Mouse (Mus musculus): Measurements from ENCODE around the gene Stox2.

Stox2 gene

DNA sequence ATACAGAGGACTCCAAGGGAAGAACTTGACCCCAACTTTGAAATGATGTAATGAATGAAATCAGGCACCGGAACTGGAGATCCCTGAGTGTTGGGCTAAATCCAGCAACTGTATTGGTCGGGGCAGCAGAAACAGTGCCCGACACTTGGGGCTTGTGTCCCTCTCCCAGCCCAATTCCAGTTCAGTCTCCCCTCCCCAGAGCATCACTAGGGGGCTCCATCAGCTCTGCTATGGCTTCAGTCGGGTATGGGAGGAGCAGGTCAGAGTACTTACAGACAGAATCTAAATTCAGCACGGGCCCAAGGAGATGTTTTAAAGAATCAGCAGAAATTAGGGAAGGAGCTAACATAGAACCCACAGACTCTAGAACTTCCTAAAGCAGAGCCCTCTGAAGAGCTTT lies 240.7 kb downstream of the Stox2 start:
- CTCF ChIA-PET, result interaction anchor here (0.8 to 3.7 kb wide), 13 partner anchors 19 to 191 kb away, joined by 3 to 54 read pairs (median 3); no protein-coding TSS in a partner anchor

DNA sequence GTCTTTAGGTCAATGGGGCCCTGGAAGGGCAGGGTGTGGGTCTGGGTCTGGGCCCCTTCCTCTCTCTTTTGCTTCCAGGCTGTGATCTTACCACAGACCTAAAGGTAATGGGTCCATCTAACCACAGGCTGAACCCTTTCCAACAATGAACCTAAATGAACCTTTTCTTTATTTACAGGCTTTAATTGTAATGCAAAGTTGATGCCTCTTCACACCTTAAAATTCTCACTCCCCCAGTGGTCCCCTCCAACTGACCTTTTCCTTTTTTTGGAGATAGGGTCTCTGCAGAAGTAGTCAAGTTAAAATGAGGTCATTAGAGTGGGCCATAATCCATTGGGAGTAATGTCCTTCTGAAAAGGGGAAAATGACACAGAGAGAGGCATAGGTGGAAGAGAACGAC lies 249.8 kb downstream of the Stox2 start:
- POLR2A ChIA-PET, result no interaction called here

More for the DNA sequence above, 240.7 kb downstream of the Stox2 start:
- POLR2A ChIA-PET, result interaction anchor here in 3 of 4 experiments (0.6 to 2.0 kb wide), 11 partner anchors 13 to 173 kb away, joined by 3 to 14 read pairs (median 4); no protein-coding TSS in a partner anchor

DNA sequence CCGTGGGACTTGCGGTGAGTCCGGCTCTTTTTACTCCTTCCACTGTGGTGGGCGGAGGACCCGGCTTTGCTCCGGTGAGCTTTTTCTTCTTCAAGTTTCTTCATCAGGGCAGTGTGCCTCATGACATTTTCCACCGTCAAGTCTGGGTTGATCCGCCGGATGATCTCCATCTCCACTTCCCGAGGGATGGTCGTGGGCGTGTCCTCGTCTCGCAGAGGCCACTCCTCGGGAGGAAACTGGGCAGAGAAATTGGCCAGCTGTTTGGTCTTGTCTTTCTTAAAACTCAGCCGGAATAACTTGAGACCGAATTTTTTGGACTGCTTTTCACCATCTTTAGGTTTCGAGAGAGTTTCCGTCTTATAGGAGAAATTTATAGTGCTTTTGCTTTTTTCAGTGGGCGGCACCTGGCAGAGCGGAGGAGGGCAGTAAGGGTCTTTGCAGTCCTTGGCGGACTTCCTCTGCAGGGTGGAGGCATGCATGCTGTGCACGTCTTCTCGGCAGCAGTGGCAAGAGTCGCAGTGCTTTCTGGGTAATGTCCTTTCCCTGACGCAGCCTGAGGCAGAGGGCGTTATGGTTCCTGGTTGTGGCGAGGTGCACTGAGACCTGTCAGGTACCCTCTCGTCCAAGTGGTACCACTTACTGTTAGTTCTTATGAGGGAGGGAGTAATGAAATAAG lies 252.7 kb downstream of the Stox2 start:
- ChIA-PET CTCF (no interaction called here), POLR2A (interaction anchor here in 2 of 4 experiments (1.2 to 1.3 kb wide), 2 partner anchors 131 to 143 kb away, joined by 3 to 6 read pairs; no protein-coding TSS in a partner anchor)

More for the DNA sequence above, 249.8 kb downstream of the Stox2 start:
- CTCF ChIA-PET, result interaction anchor here in 1 of 4 experiments (0.6 kb wide), 1 partner anchor 227 kb away, joined by 8 read pairs; no protein-coding TSS in a partner anchor

DNA sequence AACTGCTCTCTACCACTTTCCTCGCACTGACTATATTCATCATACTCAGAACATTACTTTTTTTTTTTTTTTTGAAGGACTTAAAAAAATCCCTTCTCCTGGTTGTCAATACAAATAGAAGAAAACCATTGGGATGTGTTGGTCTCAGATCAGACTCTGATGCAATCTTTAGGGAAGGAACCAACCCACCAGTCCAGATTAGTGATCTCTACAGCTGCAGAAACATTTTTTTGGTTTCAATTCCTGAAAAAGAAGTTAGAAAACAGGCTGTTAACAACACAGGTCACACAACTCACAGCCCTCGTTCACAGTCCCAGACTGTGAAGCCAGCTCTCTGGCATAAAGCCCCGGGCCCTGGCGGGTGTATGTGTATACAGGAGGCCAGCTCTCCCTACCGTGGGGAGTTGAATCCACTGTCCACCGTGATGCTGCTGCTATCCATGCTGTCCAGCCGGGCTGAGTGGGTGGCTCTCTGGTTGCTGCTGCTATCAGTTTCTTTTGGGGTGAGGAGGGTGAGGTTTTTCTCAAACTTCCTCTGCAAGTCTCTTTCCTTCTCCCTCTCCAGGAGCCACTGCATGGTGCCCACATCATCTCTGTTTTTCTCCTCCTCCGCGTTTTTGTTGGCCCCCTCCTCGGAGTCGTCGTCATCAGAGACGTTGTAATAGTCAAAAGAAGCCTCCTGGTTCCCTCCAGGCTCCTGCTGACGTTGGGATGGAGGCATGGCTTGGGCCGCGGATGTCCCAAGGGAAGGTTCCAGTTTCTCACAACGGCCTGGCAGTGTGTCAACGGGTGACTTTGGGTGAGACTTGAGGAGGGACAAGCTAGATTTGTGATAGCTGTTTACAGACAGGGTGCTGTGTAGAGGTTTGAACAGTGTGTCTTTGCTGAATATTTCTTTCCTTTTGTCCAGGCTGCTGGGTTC lies 254.5 kb downstream of the Stox2 start:
- ChIA-PET POLR2A (interaction anchor here in 1 of 4 experiments (0.9 kb wide), 1 partner anchor 147 kb away, joined by 3 read pairs; no protein-coding TSS in a partner anchor), CTCF (interaction anchor here in 2 of 4 experiments (0.7 to 1.5 kb wide), 2 partner anchors 15 to 180 kb away, joined by 3 to 4 read pairs; no protein-coding TSS in a partner anchor)

DNA sequence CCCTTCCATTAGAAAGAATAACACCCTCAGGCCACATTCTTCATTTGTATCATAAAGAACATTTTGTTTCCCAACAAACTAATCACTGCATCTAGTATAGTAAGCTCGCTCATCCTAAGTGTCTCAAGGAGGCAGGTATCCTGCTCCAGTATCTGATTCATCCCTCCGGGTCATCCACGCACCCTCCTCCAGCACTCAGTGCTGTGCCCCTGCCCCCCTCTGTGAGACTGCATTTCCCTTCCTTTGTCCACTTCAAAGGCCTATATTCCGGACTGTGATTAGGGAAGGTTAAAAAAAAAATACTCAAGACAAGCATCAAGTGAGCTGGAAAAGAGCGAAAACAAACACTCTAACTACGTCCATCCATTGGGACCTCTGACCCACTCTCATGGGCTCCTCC lies 260.8 kb downstream of the Stox2 start:
- CTCF ChIA-PET, result interaction anchor here in 1 of 4 experiments (0.5 to 0.6 kb wide), 2 partner anchors 76 to 755 kb away, joined by 4 read pairs; no protein-coding TSS in a partner anchor
- POLR2A ChIA-PET, result interaction anchor here in 1 of 4 experiments (0.8 to 1.3 kb wide), 2 partner anchors 8 to 13 kb away, joined by 3 read pairs; no protein-coding TSS in a partner anchor

DNA sequence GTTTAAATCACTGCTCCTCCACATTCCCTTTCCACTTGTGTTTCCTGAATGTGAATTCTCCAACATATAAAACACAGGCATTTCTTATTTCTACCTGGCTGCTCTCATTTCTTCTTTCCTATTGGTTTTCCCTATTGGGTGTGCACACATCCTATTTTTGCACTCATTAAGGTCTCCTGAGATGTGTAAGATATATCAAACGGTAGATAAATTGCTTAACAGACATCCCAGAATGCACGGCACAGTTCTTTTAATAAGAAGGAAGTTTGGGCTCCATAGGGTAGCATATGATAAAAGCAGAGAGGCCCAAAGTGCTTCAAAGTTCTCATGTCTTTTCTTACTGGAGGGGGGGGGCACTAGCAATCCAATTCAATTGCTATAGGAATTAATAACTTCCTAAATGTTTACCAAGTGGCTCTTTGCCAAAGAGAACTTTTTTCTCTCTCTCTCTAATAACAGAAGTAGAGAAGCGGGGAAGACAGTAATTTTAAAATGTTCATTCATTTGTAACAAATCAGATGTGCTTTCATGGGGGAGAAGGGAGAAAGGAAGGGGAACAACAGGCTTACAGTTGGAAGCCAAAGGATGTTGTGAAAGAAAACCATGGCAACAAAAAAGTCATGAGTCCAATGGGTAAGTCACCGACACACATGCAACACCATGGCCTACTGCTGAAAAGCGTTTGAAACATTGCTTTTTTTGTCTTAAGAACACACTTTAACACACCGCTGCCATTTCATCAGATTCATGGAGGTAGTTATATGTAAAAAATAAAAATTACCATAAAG lies 263.2 kb downstream of the Stox2 start:
- ChIA-PET CTCF (no interaction called here), POLR2A (no interaction called here)

DNA sequence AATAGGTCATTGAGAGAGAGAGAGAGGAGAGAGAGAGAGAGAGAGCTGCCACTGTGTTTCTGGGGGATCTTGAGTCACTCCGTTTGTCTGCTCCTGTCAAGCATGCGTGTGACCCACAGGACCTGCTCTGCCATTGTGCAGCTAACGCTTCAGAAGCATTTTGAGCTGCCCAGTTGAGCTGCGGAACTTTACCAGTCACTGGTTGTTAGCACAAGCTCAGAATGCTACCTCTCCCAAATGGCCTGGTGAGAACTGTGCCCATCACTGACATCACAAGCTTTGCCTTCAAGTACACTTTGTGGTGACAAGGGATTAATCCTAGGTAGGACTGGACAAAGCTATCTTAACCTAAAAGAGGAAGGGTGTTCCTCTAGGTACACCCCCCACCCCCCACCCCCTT lies 263.9 kb downstream of the Stox2 start:
- ChIA-PET POLR2A (no interaction called here), CTCF (interaction anchor here in 1 of 4 experiments (0.6 kb wide), 1 partner anchor 213 kb away, joined by 3 read pairs; no protein-coding TSS in a partner anchor)

DNA sequence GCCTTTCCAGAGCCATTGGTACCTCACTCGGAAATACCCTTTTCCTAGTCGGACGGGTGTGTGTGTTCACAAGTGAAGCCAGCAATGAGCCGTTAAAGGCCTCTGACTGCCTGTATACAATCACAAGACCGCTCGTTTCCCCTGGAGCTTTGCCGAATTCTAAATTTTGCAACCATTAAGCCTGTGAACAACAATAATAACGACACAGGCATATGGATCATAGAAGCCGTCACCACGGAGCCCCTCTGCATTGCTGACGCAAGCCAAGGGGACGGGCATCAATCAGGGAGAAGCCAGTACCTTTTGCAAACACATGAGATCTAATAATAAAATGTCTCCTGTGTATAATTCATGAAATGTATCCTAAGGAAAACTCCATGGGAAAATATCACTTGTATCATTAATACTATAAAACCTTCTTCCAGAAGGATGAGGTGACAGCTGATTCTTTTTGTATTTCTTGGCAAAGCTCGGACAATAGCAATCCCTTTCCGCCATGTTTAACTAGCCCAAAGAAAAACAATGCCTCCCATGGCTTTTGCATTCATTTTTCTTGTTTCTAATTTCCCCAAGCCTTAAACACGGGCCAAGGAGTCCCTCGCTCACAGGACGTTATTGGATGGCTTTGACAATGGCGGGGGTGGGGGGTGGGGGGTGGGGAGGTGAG lies 265.0 kb downstream of the Stox2 start:
- CTCF ChIA-PET, result interaction anchor here in 1 of 4 experiments (0.6 kb wide), 1 partner anchor 212 kb away, joined by 4 read pairs; no protein-coding TSS in a partner anchor

DNA sequence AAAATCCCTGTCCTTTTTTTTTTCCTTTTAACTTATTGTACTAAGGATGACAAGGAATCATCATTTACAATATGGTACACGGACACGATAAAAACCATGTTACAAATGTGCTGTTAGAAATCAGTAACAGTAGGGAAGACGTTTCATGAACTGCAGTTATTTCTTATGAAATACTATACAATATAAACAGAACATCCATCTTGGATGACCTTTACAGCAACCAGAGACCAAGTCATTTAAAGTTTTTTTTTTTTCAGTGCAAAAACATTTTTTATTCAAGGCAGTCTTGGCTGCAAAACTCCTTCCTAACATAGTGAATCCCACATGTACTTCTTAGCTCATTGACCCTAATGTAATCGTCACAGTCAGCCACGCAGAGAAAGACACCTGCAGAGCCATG lies 266.0 kb downstream of the Stox2 start:
- ChIA-PET POLR2A (interaction anchor here in 1 of 4 experiments (0.6 kb wide), 1 partner anchor 53 kb away, joined by 3 read pairs; no protein-coding TSS in a partner anchor), CTCF (no interaction called here)

More for the DNA sequence above, 265.0 kb downstream of the Stox2 start:
- POLR2A ChIA-PET, result interaction anchor here in 1 of 4 experiments (0.5 kb wide), 1 partner anchor 960 kb away, joined by 3 read pairs; no protein-coding TSS in a partner anchor

DNA sequence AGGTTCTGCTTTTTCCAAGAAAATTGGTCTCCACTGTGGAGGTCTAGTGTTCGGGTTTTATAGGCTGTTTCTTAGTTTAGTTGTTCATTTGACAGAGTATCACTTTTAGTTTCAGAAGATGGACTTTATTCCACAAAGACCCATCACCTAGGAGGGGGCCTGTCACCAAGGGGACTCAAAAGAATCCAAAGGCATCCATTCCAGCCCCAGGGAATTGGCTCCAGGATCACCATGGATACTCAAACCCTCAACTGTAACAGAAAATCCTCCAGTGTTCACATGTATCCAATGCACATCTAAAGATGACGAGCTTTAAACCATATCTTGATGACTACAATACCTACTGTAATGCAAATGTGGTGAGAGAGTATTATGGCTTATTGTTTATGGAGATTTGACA lies 267.4 kb downstream of the Stox2 start:
- CTCF ChIA-PET, result interaction anchor here in 1 of 4 experiments (0.6 kb wide), 1 partner anchor 210 kb away, joined by 3 read pairs; no protein-coding TSS in a partner anchor

DNA sequence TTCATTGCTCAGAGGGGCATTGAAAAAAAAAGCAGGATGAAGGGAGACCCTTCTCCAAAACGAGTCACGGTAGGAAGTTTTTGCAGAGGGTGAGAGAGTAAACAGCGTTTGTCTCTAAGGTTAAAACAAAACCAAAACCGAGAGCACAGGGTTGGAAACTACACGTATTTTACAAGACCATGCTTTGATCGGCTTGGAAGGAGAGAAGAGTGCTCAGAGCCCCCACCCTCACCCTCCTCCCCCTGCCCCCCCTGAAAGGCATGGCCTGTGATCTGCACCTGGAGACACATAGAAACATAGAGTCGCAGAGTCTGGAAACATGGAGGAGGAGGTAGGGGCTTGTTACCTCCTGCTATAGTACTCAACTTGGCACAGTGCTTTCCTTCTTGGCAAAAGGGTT lies 272.3 kb downstream of the Stox2 start:
- ChIA-PET CTCF (interaction anchor here in 1 of 4 experiments (1.4 kb wide), 1 partner anchor 198 kb away, joined by 4 read pairs; no protein-coding TSS in a partner anchor), POLR2A (interaction anchor here in 1 of 4 experiments (0.6 kb wide), 1 partner anchor 532 kb away, joined by 3 read pairs; no protein-coding TSS in a partner anchor)

More for the DNA sequence above, 267.4 kb downstream of the Stox2 start:
- POLR2A ChIA-PET, result no interaction called here

DNA sequence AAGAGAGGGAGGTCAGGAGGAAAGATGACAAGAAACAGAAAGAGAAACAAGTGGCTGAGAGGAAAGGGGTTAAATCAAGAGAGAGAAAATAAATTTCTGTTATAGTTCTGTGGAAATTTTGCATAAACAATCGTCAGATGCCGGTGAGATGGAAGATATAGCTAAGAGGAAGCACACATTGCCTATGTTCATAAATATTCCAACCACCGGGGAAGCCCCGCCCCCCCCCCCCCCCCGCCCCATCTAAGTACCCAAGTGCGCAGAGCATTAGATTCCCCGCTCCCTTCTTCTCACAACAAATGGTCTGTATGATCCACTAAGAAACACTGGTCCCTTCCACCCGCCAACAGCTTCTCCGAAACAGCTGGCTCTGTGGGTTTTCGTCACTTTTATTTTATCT lies 273.3 kb downstream of the Stox2 start:
- POLR2A ChIA-PET, result interaction anchor here in 2 of 4 experiments (0.6 to 1.1 kb wide), 5 partner anchors 13 to 166 kb away, joined by 3 read pairs; no protein-coding TSS in a partner anchor
- CTCF ChIA-PET, result interaction anchor here in 2 of 4 experiments (0.7 to 1.4 kb wide), 3 partner anchors 18 to 199 kb away, joined by 3 to 8 read pairs (median 4); no protein-coding TSS in a partner anchor

DNA sequence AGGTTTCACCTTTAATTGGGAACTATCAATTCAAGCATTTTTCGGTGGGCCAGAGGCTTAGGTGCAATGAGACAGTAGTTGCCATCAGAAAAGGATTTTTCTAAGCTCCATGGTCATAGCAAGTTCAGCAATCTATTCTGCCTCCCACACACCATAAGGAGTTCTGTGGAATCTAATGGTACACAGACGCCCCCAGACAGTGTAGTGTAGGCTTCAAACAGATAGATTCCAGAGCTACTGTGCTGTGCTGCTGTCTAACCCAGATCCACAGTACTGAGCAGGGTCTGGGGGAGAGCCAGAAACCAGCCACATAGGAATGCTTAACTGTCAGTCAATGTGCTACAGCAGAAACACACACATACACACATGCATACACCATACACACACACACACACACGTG lies 285.5 kb downstream of the Stox2 start:
- ChIA-PET POLR2A (interaction anchor here in 1 of 4 experiments (0.9 kb wide), 1 partner anchor 12 kb away, joined by 3 read pairs; no protein-coding TSS in a partner anchor), CTCF (interaction anchor here in 1 of 4 experiments (0.7 kb wide), 1 partner anchor 210 kb away, joined by 3 read pairs; no protein-coding TSS in a partner anchor)

DNA sequence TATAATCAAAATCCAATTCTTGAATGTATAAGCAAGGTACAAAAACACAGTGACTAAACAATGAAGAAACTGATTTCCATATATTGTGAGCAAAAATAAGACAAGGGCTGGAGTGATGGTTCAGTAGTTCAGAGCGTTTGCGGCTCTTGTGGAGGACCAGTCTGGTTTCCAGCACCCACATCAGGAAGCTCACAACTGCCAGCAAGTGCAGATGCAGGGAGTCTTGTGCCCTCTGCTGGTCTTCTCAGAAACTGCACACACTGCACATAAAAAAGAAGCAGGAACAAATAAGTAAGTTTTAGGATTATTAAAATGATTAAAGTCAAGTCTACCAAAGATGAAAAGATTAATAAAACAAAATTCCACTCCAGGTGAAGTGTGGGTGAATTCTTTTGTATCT lies 291.6 kb downstream of the Stox2 start:
- POLR2A ChIA-PET, result no interaction called here
- CTCF ChIA-PET, result interaction anchor here in 3 of 4 experiments (0.7 to 1.3 kb wide), 7 partner anchors 11 to 217 kb away, joined by 3 to 12 read pairs (median 4); no protein-coding TSS in a partner anchor

DNA sequence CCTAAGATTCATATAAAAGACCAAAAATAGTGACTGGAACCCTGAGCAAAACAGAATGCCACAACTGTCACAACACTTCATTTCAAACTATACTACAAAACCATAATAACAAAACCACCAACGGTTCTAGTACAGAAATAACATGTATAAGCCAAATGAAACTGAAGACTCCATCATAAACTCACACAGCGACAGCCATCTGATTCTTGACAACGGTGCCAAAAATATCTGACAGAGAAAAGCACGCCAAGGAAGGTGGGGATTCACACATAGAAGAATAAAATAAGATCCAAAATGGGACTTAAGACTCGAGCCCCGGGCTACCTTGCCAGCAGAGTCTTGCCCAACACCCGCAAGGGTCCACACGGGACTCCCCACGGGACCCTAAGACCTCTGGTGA lies 300.9 kb downstream of the Stox2 start:
- ChIA-PET CTCF (no interaction called here), POLR2A (no interaction called here)

DNA sequence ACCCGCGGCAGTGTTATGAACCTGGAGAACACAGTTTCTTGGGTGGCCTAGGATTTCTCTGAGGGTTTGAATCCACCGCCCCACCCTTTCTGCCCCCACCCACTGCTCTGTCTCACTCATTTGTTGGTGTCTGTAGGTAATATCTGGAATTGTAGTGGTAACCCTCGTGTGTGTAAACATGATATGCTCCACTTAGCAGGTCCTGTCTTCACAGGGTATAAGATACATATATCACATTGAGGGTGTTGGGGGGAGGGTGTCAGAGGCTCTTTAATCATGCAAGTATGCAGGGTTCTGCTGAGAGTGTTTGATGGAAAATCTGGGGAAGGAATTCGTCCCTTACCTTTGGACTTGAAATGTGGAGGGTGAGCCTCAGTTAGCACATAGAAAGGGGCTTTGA lies 310.1 kb downstream of the Stox2 start:
- POLR2A ChIA-PET, result no interaction called here
- CTCF ChIA-PET, result no interaction called here

DNA sequence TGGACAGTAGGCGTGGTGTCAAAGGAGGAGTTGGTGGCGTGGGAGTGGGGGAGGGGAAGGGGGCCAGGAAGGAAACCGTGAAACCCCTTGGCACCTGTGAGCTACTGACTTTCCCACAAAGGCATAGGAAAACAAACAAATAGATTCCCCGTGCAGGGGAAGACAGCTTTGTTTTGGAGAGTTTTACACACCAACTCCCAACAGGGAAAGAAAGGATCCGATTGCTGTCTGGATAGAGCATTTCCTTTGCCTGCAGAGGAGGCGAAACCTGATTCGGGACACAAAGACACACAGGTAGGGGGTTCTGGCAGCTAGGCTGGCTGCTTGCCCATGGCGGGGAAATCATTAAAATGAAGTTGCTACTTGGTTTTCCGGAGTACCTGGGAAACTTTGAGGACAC lies 310.6 kb downstream of the Stox2 start:
- ChIA-PET CTCF (interaction anchor here in 1 of 4 experiments (0.8 kb wide), 1 partner anchor 235 kb away, joined by 3 read pairs; no protein-coding TSS in a partner anchor), POLR2A (no interaction called here)

Data from embryonic stem cell, embryonic (primary cell).